Mouse (Mus musculus): Measurements from ENCODE around the gene Olfr617. TPM values are rescaled to one million over a fixed set of nuclear protein-coding genes. Genes with fewer than 3 reads are reported as not detected.

Gene Olfr617
- polyA plus RNA-seq, 1 experiment from 2014 or later: not detected

DNA sequence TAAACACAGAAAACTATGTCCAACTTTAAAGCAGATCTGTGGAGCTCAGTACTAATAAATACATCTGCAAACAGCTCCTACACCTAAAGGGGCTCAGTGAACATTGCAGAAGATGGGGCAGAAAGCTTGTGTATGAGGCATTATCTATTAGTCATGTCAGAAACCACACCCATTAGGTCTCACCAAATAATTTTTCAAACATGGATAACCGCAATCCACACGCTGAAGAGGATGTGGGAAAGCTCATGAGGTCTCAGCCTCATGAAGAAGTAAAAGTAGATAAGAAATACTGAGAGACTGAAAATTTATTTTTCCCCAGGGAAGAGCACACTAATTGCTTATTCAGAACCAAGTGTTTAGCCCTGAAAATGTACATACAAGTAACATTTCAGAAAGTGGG is 34.6 kb downstream of the Olfr617 start:
- Histone ChIP-seq H3K36me3 (ENCODE audit: insufficient read depth, low read length) (no peaks in the 10 kb centered on the region), H3K27me3 (ENCODE audit: insufficient read depth, low read length) (no peaks in the 10 kb centered on the region), H3K27ac (no peak overlapping the region), H3K4me2 (ENCODE audit: low read length) (no peak overlapping the region), H3K9ac (ENCODE audit: low read depth, low read length) (no peak overlapping the region), H3K9me3 (replicated peaks; ENCODE audit: low read length) (no peaks in the 10 kb centered on the region), H3K4me1 (replicated peaks; ENCODE audit: insufficient read depth, low read length) (no peaks in the 10 kb centered on the region), H3K4me3 (replicated peaks; ENCODE audit: low read depth, low read length) (no peak overlapping the region)
- DNase-seq (ENCODE audit: low spot score) (no peak), ATAC-seq (replicated peaks; ENCODE audit: low FRiP score, low read depth) (no peak)
- WGBS: 70% methylated on average over 2 of the region's 2 CpGs
- TF ChIP-seq CTCF (IDR thresholded peaks at IDR 0.05; ENCODE audit: low read depth): no peak

DNA sequence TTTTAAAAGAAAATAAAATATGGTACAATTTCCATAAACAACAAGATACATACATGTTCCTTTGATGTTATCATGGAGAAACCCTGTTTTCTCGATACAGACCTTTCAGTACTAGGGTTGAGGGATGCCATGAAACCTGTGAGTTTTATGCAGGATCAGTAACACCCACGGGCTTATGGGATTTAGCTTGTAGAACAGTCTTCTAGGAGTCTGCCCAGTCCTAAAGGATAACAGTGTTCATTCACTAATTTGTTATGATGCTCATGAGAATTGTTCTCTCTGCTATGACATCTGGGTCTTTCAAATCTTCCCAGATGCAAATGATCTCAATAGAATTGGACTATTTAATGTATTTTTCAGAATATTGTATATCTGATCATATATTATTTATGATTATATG is 39.6 kb downstream of the Olfr617 start, which contains the start of gene Olfr620:
Olfr620 (minus strand) TSS at position 101 of the 400 bp plus-strand sequence.
- no peaks in the 10 kb centered on the region for H3K36me3 ChIP-seq (ENCODE audit: insufficient read depth, low read length)
- H3K4me1 ChIP-seq (replicated peaks; ENCODE audit: insufficient read depth, low read length): no peaks in the 10 kb centered on the region
- no peak for TF ChIP-seq CTCF (IDR thresholded peaks at IDR 0.05; ENCODE audit: low read depth)
- H3K9ac ChIP-seq (ENCODE audit: low read depth, low read length): no peak within 1 kb of the TSS
- no peak within 1 kb of the TSS for H3K27ac ChIP-seq
- ATAC-seq (replicated peaks; ENCODE audit: low FRiP score, low read depth) (no peak), DNase-seq (ENCODE audit: low spot score) (no peak)
- WGBS: 57% methylated on average over 2 of the region's 2 CpGs
- H3K4me3 ChIP-seq (replicated peaks; ENCODE audit: low read depth, low read length): no peak within 1 kb of the TSS
- H3K9me3 ChIP-seq (replicated peaks; ENCODE audit: low read length): no peaks in the 10 kb centered on the region
- H3K4me2 ChIP-seq (ENCODE audit: low read length): no peak within 1 kb of the TSS
- no peaks in the 10 kb centered on the region for H3K27me3 ChIP-seq (ENCODE audit: insufficient read depth, low read length)

Small RNA genes within 50 kb of the gene (microRNA-seq; reads per million reads assigned to microRNA genes)
- gene Gm26506: not detected

Other genes with a start within 250 kb of the Olfr617 start
- gene Olfr598, start 249.5 kb upstream of the Olfr617 start, polyA plus RNA-seq (2015; fragmentation: Nextera tagmentation; extraction: Ambion mirVana): not detected in 2 replicates
- not detected in 2 replicates for gene Olfr599, start 237.1 kb upstream of the Olfr617 start, polyA plus RNA-seq (2015; fragmentation: Nextera tagmentation; extraction: Ambion mirVana)
- gene Olfr600, start 223.4 kb upstream of the Olfr617 start, polyA plus RNA-seq (2015; fragmentation: Nextera tagmentation; extraction: Ambion mirVana): not detected in 2 replicates
- not detected in 2 replicates for gene Olfr601, start 210.4 kb upstream of the Olfr617 start, polyA plus RNA-seq (2015; fragmentation: Nextera tagmentation; extraction: Ambion mirVana)
- gene Olfr603, start 186.9 kb upstream of the Olfr617 start, polyA plus RNA-seq (2015; fragmentation: Nextera tagmentation; extraction: Ambion mirVana): not detected in 2 replicates
- gene Usp17lc, start 158.0 kb upstream of the Olfr617 start, polyA plus RNA-seq (2015; fragmentation: Nextera tagmentation; extraction: Ambion mirVana): not detected in 2 replicates
- not detected in 2 replicates for gene Olfr605, start 127.6 kb upstream of the Olfr617 start, polyA plus RNA-seq (2015; fragmentation: Nextera tagmentation; extraction: Ambion mirVana)
- not detected in 2 replicates for gene Olfr606, start 124.0 kb upstream of the Olfr617 start, polyA plus RNA-seq (2015; fragmentation: Nextera tagmentation; extraction: Ambion mirVana)
- not detected in 2 replicates for gene Olfr607, start 108.9 kb upstream of the Olfr617 start, polyA plus RNA-seq (2015; fragmentation: Nextera tagmentation; extraction: Ambion mirVana)
- not detected in 2 replicates for gene Olfr608, start 103.2 kb upstream of the Olfr617 start, polyA plus RNA-seq (2015; fragmentation: Nextera tagmentation; extraction: Ambion mirVana)
- gene Olfr609, start 75.0 kb upstream of the Olfr617 start, polyA plus RNA-seq (2015; fragmentation: Nextera tagmentation; extraction: Ambion mirVana): not detected in 2 replicates
- not detected in 2 replicates for gene Olfr610, start 60.9 kb upstream of the Olfr617 start, polyA plus RNA-seq (2015; fragmentation: Nextera tagmentation; extraction: Ambion mirVana)
- gene Olfr611, start 52.2 kb upstream of the Olfr617 start, polyA plus RNA-seq (2015; fragmentation: Nextera tagmentation; extraction: Ambion mirVana): not detected in 2 replicates
- not detected in 2 replicates for gene Olfr612, start 30.3 kb upstream of the Olfr617 start, polyA plus RNA-seq (2015; fragmentation: Nextera tagmentation; extraction: Ambion mirVana)
- not detected in 2 replicates for gene Olfr613, start 25.0 kb upstream of the Olfr617 start, polyA plus RNA-seq (2015; fragmentation: Nextera tagmentation; extraction: Ambion mirVana)
- not detected in 2 replicates for gene Olfr615, start 17.0 kb upstream of the Olfr617 start, polyA plus RNA-seq (2015; fragmentation: Nextera tagmentation; extraction: Ambion mirVana)
- gene Olfr616, start 3.9 kb upstream of the Olfr617 start, polyA plus RNA-seq (2015; fragmentation: Nextera tagmentation; extraction: Ambion mirVana): not detected in 2 replicates
- gene Olfr618, start 17.0 kb downstream of the Olfr617 start, polyA plus RNA-seq (2015; fragmentation: Nextera tagmentation; extraction: Ambion mirVana): not detected in 2 replicates
- gene Olfr619, start 27.5 kb downstream of the Olfr617 start, polyA plus RNA-seq (2015; fragmentation: Nextera tagmentation; extraction: Ambion mirVana): not detected in 2 replicates
- not detected in 2 replicates for gene Olfr620, start 39.5 kb downstream of the Olfr617 start, polyA plus RNA-seq (2015; fragmentation: Nextera tagmentation; extraction: Ambion mirVana)
- gene Olfr622, start 69.6 kb downstream of the Olfr617 start, polyA plus RNA-seq (2015; fragmentation: Nextera tagmentation; extraction: Ambion mirVana): not detected in 2 replicates
- gene Olfr623, start 90.6 kb downstream of the Olfr617 start, polyA plus RNA-seq (2015; fragmentation: Nextera tagmentation; extraction: Ambion mirVana): not detected in 2 replicates
- gene Olfr624, start 98.1 kb downstream of the Olfr617 start, polyA plus RNA-seq (2015; fragmentation: Nextera tagmentation; extraction: Ambion mirVana): 0.01 and 0.04 TPM in 2 replicates
- not detected in 2 replicates for gene Olfr625-ps1, start 109.7 kb downstream of the Olfr617 start, polyA plus RNA-seq (2015; fragmentation: Nextera tagmentation; extraction: Ambion mirVana)
- gene Olfr243, start 141.6 kb downstream of the Olfr617 start, polyA plus RNA-seq (2015; fragmentation: Nextera tagmentation; extraction: Ambion mirVana): not detected in 2 replicates
- gene Olfr628, start 157.3 kb downstream of the Olfr617 start, polyA plus RNA-seq (2015; fragmentation: Nextera tagmentation; extraction: Ambion mirVana): not detected in 2 replicates
- gene Olfr629, start 171.9 kb downstream of the Olfr617 start, polyA plus RNA-seq (2015; fragmentation: Nextera tagmentation; extraction: Ambion mirVana): not detected in 2 replicates
- gene Olfr630, start 184.3 kb downstream of the Olfr617 start, polyA plus RNA-seq (2015; fragmentation: Nextera tagmentation; extraction: Ambion mirVana): not detected in 2 replicates
- gene Olfr69, start 198.5 kb downstream of the Olfr617 start, polyA plus RNA-seq (2015; fragmentation: Nextera tagmentation; extraction: Ambion mirVana): not detected in 2 replicates
- not detected in 2 replicates for gene Olfr68, start 206.6 kb downstream of the Olfr617 start, polyA plus RNA-seq (2015; fragmentation: Nextera tagmentation; extraction: Ambion mirVana)
- not detected in 2 replicates for gene Olfr67, start 218.8 kb downstream of the Olfr617 start, polyA plus RNA-seq (2015; fragmentation: Nextera tagmentation; extraction: Ambion mirVana)
- gene Hbb-bt, start 240.9 kb downstream of the Olfr617 start, polyA plus RNA-seq (2015; fragmentation: Nextera tagmentation; extraction: Ambion mirVana): 402 and 408 TPM in 2 replicates

All from kidney, postnatal 0 days (tissue).